Mouse (Mus musculus): Measurements from ENCODE around the gene Olfr382. TPM values are rescaled to one million over a fixed set of nuclear protein-coding genes. Genes with fewer than 3 reads are reported as not detected.
"Not testable (repeated sequence)": the region's sequence is repeated elsewhere in the genome, so short reads cannot be mapped to it uniquely, and the experiment has no call there.

Gene Olfr382
- not detected in 2 replicates for polyA plus RNA-seq (2014; fragmentation: Nextera tagmentation; extraction: Ambion mirVana)

DNA sequence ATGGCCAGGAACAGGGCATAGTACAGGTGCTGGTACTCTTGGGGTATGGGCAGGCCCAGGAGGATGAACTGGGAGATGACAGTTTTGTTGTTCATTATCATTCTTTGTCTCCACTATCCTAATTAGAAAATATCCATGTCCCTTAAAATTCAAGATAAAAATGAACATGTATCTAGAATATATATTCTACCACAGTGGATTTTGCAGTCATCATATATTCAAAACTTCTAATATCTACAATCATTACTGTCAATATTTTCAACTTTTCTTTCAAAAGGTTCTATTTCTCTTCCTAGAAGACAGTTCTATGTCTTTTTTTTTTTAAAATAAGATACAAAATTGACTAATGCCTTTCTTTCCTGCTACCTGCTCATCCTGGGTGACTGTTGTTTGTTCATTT, at the start of gene Olfr382:
TSS of gene Olfr382 (minus strand) at position 101 of the 400 bp plus-strand sequence.
- no peak for DNase-seq (ENCODE audit: low spot score)
- ATAC-seq (ENCODE audit: insufficient number of reproducible peaks, low FRiP score, low TSS enrichment, low read depth): no peak
- no peak within 1 kb of the TSS for H3K27ac ChIP-seq (replicated peaks; ENCODE audit: low read depth, low read length)
- H3K4me3 ChIP-seq (ENCODE audit: low read depth, low read length): no peak within 1 kb of the TSS
- H3K36me3 ChIP-seq (ENCODE audit: control insufficient read depth, insufficient read depth, low read length): no peaks in the 10 kb centered on the region
- H3K4me1 ChIP-seq (ENCODE audit: control insufficient read depth, insufficient read depth, low read length): no peaks in the 10 kb centered on the region
- no peak within 1 kb of the TSS for H3K9ac ChIP-seq (ENCODE audit: low read length)
- no peaks in the 10 kb centered on the region for H3K27me3 ChIP-seq (ENCODE audit: control insufficient read depth, insufficient read depth, low read length)
- peaks cover 3% of the 10 kb centered on the region; the same call in 1 of the 2 replicates for H3K9me3 ChIP-seq (ENCODE audit: control insufficient read depth, low read length)
- H3K4me2 ChIP-seq (ENCODE audit: low read depth, severe bottlenecking): no peak within 1 kb of the TSS

DNA sequence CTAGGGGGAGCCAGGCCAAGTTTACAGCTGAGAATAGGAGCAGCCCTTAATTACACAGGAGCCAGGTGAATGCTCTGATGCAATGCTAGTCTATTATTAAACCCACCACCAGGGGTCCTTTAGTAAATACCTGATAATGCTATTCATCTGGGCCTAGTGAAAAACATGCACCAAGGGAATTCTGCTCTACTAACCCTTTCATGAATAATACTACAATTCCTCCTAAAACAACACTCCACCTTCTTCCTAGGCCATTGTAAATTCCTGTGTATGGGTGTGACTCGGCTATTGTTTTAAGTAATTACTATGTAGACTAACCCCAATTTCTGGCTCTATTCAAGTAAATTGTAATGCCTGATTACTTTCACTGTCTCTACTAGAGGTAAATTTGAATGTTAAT, 12.0 kb upstream of the Olfr382 start:
- not testable (repeated sequence) for H3K36me3 ChIP-seq (ENCODE audit: control insufficient read depth, insufficient read depth, low read length); H3K27ac ChIP-seq (replicated peaks; ENCODE audit: low read depth, low read length); H3K4me1 ChIP-seq (ENCODE audit: control insufficient read depth, insufficient read depth, low read length); H3K27me3 ChIP-seq (ENCODE audit: control insufficient read depth, insufficient read depth, low read length); H3K4me3 ChIP-seq (ENCODE audit: low read depth, low read length); H3K4me2 ChIP-seq (ENCODE audit: low read depth, severe bottlenecking); ATAC-seq (ENCODE audit: insufficient number of reproducible peaks, low FRiP score, low TSS enrichment, low read depth); H3K9me3 ChIP-seq (ENCODE audit: control insufficient read depth, low read length); H3K9ac ChIP-seq (ENCODE audit: low read length); DNase-seq (ENCODE audit: low spot score)
- WGBS: 97% methylated on average over 1 of the region's 1 CpGs

DNA sequence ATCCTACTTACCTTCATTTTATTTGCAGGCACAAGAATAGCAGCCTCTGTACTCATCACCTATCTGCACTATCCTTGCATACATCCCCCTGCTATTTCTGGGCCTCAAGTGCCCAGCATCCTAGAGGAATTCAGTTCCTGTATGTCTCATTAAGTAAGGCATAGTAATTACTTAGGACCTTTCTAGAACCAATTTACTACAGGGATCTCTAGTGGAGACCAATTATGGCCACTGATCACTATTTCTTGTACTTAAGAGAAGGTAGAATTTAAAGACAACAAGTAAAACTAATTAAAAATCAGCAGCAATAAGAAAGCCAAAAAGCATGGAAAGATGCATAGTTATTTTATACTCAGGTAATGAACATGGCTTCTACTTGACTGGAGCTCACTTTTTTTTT, 25.5 kb downstream of the Olfr382 start, which contains the start of gene Olfr381:
TSS of gene Olfr381 (minus strand) at position 101 of the 400 bp plus-strand sequence.
- H3K9me3 ChIP-seq (ENCODE audit: control insufficient read depth, low read length): no peaks in the 10 kb centered on the region
- DNase-seq (ENCODE audit: low spot score) (no peak), ATAC-seq (ENCODE audit: insufficient number of reproducible peaks, low FRiP score, low TSS enrichment, low read depth) (no peak)
- no peak within 1 kb of the TSS for H3K27ac ChIP-seq (replicated peaks; ENCODE audit: low read depth, low read length)
- no peak within 1 kb of the TSS for H3K4me2 ChIP-seq (ENCODE audit: low read depth, severe bottlenecking)
- no peaks in the 10 kb centered on the region for H3K4me1 ChIP-seq (ENCODE audit: control insufficient read depth, insufficient read depth, low read length)
- H3K4me3 ChIP-seq (ENCODE audit: low read depth, low read length): no peak within 1 kb of the TSS
- no peaks in the 10 kb centered on the region for H3K36me3 ChIP-seq (ENCODE audit: control insufficient read depth, insufficient read depth, low read length)
- H3K27me3 ChIP-seq (ENCODE audit: control insufficient read depth, insufficient read depth, low read length): no peaks in the 10 kb centered on the region
- H3K9ac ChIP-seq (ENCODE audit: low read length): no peak within 1 kb of the TSS

Other genes starting within 250 kb of the Olfr382 start
- gene Trpv3, start 249.8 kb downstream of the Olfr382 start, polyA plus RNA-seq (2014; fragmentation: Nextera tagmentation; extraction: Ambion mirVana): 0.08 TPM in 1 of 2 replicates, not detected in the other
- gene Aspa, start 187.6 kb downstream of the Olfr382 start, polyA plus RNA-seq (2014; fragmentation: Nextera tagmentation; extraction: Ambion mirVana): not detected in 2 replicates
- not detected in 2 replicates for gene Gm49340, start 187.5 kb downstream of the Olfr382 start, polyA plus RNA-seq (2014; fragmentation: Nextera tagmentation; extraction: Ambion mirVana)
- gene Spata22, start 187.5 kb downstream of the Olfr382 start, polyA plus RNA-seq (2014; fragmentation: Nextera tagmentation; extraction: Ambion mirVana): not detected in 2 replicates
- gene Olfr20, start 166.4 kb downstream of the Olfr382 start, polyA plus RNA-seq (2014; fragmentation: Nextera tagmentation; extraction: Ambion mirVana): not detected in 2 replicates
- gene Olfr376, start 146.0 kb downstream of the Olfr382 start, polyA plus RNA-seq (2014; fragmentation: Nextera tagmentation; extraction: Ambion mirVana): not detected in 2 replicates
- gene Olfr1, start 117.6 kb downstream of the Olfr382 start, polyA plus RNA-seq (2014; fragmentation: Nextera tagmentation; extraction: Ambion mirVana): not detected in 2 replicates
- not detected in 2 replicates for gene Olfr378, start 88.7 kb downstream of the Olfr382 start, polyA plus RNA-seq (2014; fragmentation: Nextera tagmentation; extraction: Ambion mirVana)
- not detected in 2 replicates for gene Olfr380, start 59.7 kb downstream of the Olfr382 start, polyA plus RNA-seq (2014; fragmentation: Nextera tagmentation; extraction: Ambion mirVana)
- not detected in 2 replicates for gene Olfr381, start 25.6 kb downstream of the Olfr382 start, polyA plus RNA-seq (2014; fragmentation: Nextera tagmentation; extraction: Ambion mirVana)
- gene Olfr385, start 75.8 kb upstream of the Olfr382 start, polyA plus RNA-seq (2014; fragmentation: Nextera tagmentation; extraction: Ambion mirVana): not detected in 2 replicates
- gene Olfr384, start 81.4 kb upstream of the Olfr382 start, polyA plus RNA-seq (2014; fragmentation: Nextera tagmentation; extraction: Ambion mirVana): not detected in 2 replicates
- gene Zfp735, start 171.6 kb upstream of the Olfr382 start, polyA plus RNA-seq (2014; fragmentation: Nextera tagmentation; extraction: Ambion mirVana): not detected in 2 replicates

Data from limb, embryonic 11.5 days (tissue).